Mouse (Mus musculus) left cerebral cortex, adult 18-20 months (tissue): ENCODE measurements around the gene Glb1l2. TPM values are rescaled to one million over a fixed set of nuclear protein-coding genes. Genes with fewer than 3 reads are reported as not detected.

Experiments
- DNase-seq, 2 experiments: peaks; one replicate each; pipeline ENCODE4 v3.0.0; 2021 to 2022; ENCODE audit warnings: low spot score in 2 of 2, mixed read lengths in 1 of 2
- total RNA-seq, 2 experiments: library from RNA; stranded (reverse); gene quantifications; 2 replicates each; pipeline ENCODE4 v1.2.3; 2021

The Glb1l2 gene
- total RNA-seq, 2 experiments from 2014 or later, result 0.12 to 0.23 TPM

DNA sequence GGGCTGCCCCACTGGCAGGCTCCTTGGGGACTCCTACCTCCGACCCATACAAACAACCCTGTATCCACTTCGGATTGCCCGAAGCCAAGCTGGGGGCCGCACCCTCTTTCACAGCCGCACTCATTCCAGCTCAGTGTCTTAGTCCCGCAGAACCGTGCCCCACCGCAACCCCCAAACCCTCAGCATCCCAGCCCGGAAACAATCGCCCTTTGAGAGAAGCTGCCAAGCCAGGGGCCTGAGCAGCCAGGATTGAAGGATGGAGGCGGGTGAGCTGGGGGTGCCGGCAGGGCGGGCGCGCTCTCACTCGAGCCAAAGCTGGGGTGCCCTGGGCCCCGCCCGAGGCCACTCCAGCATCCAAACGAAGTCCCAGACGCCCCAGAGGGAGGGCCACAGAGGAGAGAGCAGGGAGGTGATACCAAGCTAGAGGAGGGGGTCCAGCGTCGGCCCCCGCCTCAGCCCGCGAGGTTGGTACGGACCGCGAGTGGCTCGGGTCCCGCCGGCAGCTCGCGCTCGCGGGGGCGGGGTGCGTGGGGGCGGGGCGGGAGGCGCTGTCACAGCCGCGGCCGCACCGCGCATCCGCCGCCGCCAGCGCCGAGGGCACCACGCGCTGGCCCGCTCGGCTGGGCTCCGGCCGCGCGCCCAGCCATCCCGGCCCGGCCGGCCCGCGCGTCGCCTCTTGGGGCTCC lies 72.9 kb downstream of the Glb1l2 start, which contains the start of gene B3gat1:
Gene B3gat1, plus strand, starts transcription at position 523 of the 686 bp plus-strand sequence.
- DNase-seq, result peak; percentile 47 to 65

DNA sequence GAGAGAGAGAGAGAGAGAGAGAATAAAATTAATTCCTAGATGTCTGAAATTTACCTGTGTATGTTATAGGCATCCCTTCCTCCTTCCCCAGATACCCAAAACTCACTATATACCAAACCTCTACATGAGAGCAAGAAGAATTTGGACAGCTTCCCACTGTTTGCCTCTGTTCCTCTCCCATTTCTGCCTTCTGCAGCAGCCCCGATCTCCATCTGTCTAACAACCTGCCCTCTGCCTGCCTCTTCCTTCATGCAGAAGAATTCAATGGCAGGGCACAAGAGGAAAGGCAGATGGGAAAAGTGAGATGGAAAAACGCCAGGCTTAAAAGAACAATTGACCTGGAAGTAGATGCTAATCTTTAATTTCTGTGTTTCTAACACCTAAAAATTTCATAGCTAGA lies 77.7 kb downstream of the Glb1l2 start:
- DNase-seq, result no peak

DNA sequence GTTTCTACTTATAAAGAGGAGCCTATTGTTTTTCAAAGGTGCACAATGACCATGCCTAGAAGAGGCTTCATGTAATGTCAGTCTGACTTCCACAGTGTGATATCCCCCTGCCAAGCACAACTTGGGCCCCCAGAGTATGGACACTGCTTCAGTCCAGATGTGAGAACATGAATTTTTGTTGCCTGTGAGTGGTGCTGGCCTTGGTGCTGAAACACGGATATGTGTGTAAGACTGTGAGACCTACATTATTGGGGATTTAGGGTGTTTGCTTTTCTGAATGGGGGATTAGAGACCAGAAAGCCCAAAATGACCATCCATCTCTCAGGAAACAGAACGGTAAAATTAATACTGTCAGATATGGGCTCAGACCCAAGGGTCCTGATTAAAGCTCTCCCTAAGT lies 78.8 kb downstream of the Glb1l2 start:
- DNase-seq, result no peak

DNA sequence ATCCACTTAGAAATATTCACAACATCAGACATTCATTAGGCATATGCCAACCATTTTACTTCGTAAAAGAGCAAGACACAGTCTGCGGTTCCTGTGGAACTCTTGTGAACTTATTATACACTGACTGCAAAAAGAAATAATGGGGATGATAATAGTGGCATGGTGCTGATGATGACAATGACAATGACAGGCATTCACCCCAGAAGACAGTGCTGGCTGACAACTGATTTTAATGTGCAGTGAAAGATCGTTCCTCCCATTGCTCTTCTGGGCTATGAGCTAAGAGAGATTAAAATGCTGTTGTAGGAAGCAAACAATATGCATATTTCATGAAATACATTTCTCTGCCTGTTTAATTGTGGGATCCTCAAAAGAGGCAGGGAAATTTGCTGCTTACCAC lies 80.6 kb downstream of the Glb1l2 start:
- DNase-seq, result no peak

GRCm38 (mm10) chr9:26721771-26722170 lies 84.5 kb downstream of the Glb1l2 start:
- DNase-seq, result no peak

GRCm38 (mm10) chr9:26718388-26718787 lies 87.9 kb downstream of the Glb1l2 start:
- DNase-seq, result no peak

Other genes with a start within 250 kb of the Glb1l2 start
- 100 to 1,000 TPM; 199 to 207 TPM for gene B3gat1, start 72.7 kb downstream of the Glb1l2 start, total RNA-seq
- not detected for gene Glb1l3, start 54.4 kb upstream of the Glb1l2 start, total RNA-seq
- gene Gm1110, start 116.6 kb upstream of the Glb1l2 start, total RNA-seq, result not detected
- gene Acad8, start 193.1 kb upstream of the Glb1l2 start, total RNA-seq, result 10 to 100 TPM; 28.5 to 32.4 TPM
- gene Thyn1, start 193.2 kb upstream of the Glb1l2 start, total RNA-seq, result 10 to 100 TPM; 63.7 to 64.9 TPM
- 100 to 1,000 TPM in 1 of 2 experiments, 10 to 100 TPM in 1; 95.3 to 103 TPM for gene Vps26b, start 223.6 kb upstream of the Glb1l2 start, total RNA-seq
- 10 to 100 TPM; 17.4 to 18.3 TPM for gene Ncapd3, start 223.7 kb upstream of the Glb1l2 start, total RNA-seq